Mouse (Mus musculus) liver, adult 2 months (tissue): ENCODE measurements around the gene Taldo1.

Experiments
- CTCF ChIP-seq: fragments of 200-500 bp; IDR thresholded peaks from 2 replicates; pipeline ENCODE4 v1.5.1; 2011; ENCODE audit warnings: low read depth, low read length, control low read depth
- POLR2A ChIP-seq: fragments of 200-500 bp; IDR thresholded peaks from 2 replicates; pipeline ENCODE4 v1.6.1; 2011; ENCODE audit warnings: low read length, control low read depth; ENCODE audit not compliant: insufficient read depth; ENCODE audit errors: extremely low read depth

DNA sequence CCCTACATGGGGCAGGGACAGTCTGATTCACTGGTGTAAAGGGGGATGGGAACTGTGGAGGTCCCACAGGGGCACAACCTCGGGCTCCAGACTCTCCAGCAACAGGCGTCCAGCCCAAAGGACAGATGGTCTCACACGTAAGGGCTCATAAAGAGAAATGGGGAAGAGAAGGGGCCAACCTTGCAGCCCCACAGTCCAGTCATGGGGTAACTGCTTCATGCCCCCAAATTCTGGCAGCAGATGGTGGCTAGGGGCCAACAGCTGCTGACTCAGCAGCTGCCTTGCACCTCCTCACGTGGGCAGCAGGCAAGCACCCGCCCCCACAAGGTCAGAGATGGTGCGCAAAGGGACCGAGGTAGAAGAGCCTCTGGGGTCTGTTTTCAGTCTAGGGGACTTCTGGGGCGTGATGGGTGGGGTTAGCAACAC is 40.2 kb downstream of the Taldo1 start:
- TF ChIP-seq CTCF (no peak), POLR2A (no peak)
